Mouse (Mus musculus) intestine, embryonic 14.5 days (tissue): ENCODE data around the gene Tbc1d4. TPM values are rescaled to one million over a fixed set of nuclear protein-coding genes. Genes with fewer than 3 reads are reported as not detected.
A peak's percentile ranks its signal among the peaks of the same experiment; 100 is the strongest.

Experiments used
- ATAC-seq: fragments of 200-750 bp; cut with Nextera tagmentation; replicated peaks from 2 replicates; pipeline ENCODE4 v1.8.0; 2017; ENCODE audit warnings: low read depth, moderate number of reproducible peaks, moderate TSS enrichment, moderate library complexity; ENCODE audit not compliant: low FRiP score, low TSS enrichment
- DNase-seq: peaks from one replicate; pipeline ENCODE4 v3.0.0-alpha.2; 2018; ENCODE audit warnings: low spot score
- H3K27ac ChIP-seq: fragments of 300-500 bp; sonication (generic); 2 replicates; pipeline ENCODE4 v1.5.1; 2014; ENCODE audit warnings: low read depth, mild to moderate bottlenecking, control low read depth
- H3K27me3 ChIP-seq: fragments of 300-500 bp; sonication (generic); replicated peaks from 2 replicates; pipeline ENCODE4 v1.6.1; 2014; ENCODE audit warnings: low read length, control low read depth; ENCODE audit not compliant: control insufficient read depth, insufficient read depth
- H3K36me3 ChIP-seq: fragments of 300-500 bp; sonication (generic); 2 replicates; pipeline ENCODE4 v1.6.1; 2014; ENCODE audit warnings: low read length, control low read depth; ENCODE audit not compliant: control insufficient read depth, insufficient read depth
- H3K4me1 ChIP-seq: fragments of 300-500 bp; sonication (generic); replicated peaks from 2 replicates; pipeline ENCODE4 v1.6.1; 2014; ENCODE audit warnings: low read length, control low read depth, mixed read lengths; ENCODE audit not compliant: control insufficient read depth, insufficient read depth
- H3K4me2 ChIP-seq: fragments of 300-500 bp; sonication (generic); 2 replicates; pipeline ENCODE4 v1.6.1; 2014; ENCODE audit warnings: low read length
- H3K4me3 ChIP-seq: fragments of 300-500 bp; sonication (generic); 2 replicates; pipeline ENCODE4 v1.5.1; 2014; ENCODE audit warnings: low read depth, low read length, control low read depth, mixed read lengths
- H3K9ac ChIP-seq: fragments of 300-500 bp; sonication (generic); 2 replicates; pipeline ENCODE4 v1.6.1; 2014; ENCODE audit warnings: mild to moderate bottlenecking, low read length
- H3K9me3 ChIP-seq: fragments of 300-500 bp; sonication (generic); 2 replicates; pipeline ENCODE4 v1.6.1; 2016; ENCODE audit warnings: low read length, control low read depth; ENCODE audit not compliant: control insufficient read depth
- whole genome bisulfite sequencing: fragments of 180-500 bp; shearing (Covaris S2); extraction: QIAGEN DNeasy Blood & Tissue Kit; methylation state at CpG from one replicate; pipeline ENCODE4 v1.1.7; 2014; 5-methylcytosine and 5-hydroxymethylcytosine counted together
- polyA plus RNA-seq: library from polyadenylated mRNA; unstranded; fragments of >200 nt; fragmentation: Nextera tagmentation; extraction: Ambion mirVana; gene quantifications from 2 replicates; pipeline ENCODE4 v1.2.1, GENCODE M21; 2014

Gene Tbc1d4
- polyA plus RNA-seq, 1 experiment from 2014 or later: 7.5 TPM

- DNase-seq (no peak), ATAC-seq (no peak)
- Histone ChIP-seq H3K9me3 (no peaks in the 10 kb centered on the region), H3K4me2 (no peak overlapping the region), H3K4me3 (no peak overlapping the region), H3K9ac (no peak overlapping the region), H3K4me1 (no peaks in the 10 kb centered on the region), H3K36me3 (no peaks in the 10 kb centered on the region), H3K27me3 (no peaks in the 10 kb centered on the region), H3K27ac (no peak overlapping the region)
- 87% methylated on average over 17 of the region's 17 CpGs for WGBS
These were observed 101.8 kb downstream of the Tbc1d4 start for GRCm38 (mm10) chr14:101507146-101507545.

- no peaks in the 10 kb centered on the region for H3K4me1 ChIP-seq
- DNase-seq (no peak), ATAC-seq (no peak)
- no peak overlapping the region for H3K4me2 ChIP-seq
- H3K9me3 ChIP-seq: no peaks in the 10 kb centered on the region
- H3K9ac ChIP-seq: no peak overlapping the region
- H3K27me3 ChIP-seq: no peaks in the 10 kb centered on the region
- H3K4me3 ChIP-seq: no peak overlapping the region
- no peak overlapping the region for H3K27ac ChIP-seq
- no peaks in the 10 kb centered on the region for H3K36me3 ChIP-seq
These were observed 103.2 kb downstream of the Tbc1d4 start for GRCm38 (mm10) chr14:101505805-101506204.

GRCm38 (mm10) chr14:101504473-101505200 is 104.4 kb downstream of the Tbc1d4 start:
- no peak overlapping the region for H3K4me3 ChIP-seq
- no peak overlapping the region for H3K9ac ChIP-seq
- no peaks in the 10 kb centered on the region for H3K36me3 ChIP-seq
- no peak overlapping the region for H3K27ac ChIP-seq
- no peaks in the 10 kb centered on the region for H3K4me1 ChIP-seq
- no peak overlapping the region for H3K4me2 ChIP-seq
- 89% methylated on average over 13 of the region's 13 CpGs for WGBS
- no peaks in the 10 kb centered on the region for H3K9me3 ChIP-seq
- DNase-seq (peak; percentile 7), ATAC-seq (no peak)
- no peaks in the 10 kb centered on the region for H3K27me3 ChIP-seq

GRCm38 (mm10) chr14:101503168-101503961 is 105.6 kb downstream of the Tbc1d4 start:
- Histone ChIP-seq H3K4me1 (no peaks in the 10 kb centered on the region), H3K27ac (no peak overlapping the region), H3K9ac (no peak overlapping the region), H3K4me2 (no peak overlapping the region), H3K27me3 (no peaks in the 10 kb centered on the region), H3K36me3 (no peaks in the 10 kb centered on the region), H3K4me3 (no peak overlapping the region), H3K9me3 (no peaks in the 10 kb centered on the region)
- peak; percentile 15 for DNase-seq
- 77% methylated on average over 3 of the region's 3 CpGs for WGBS
- ATAC-seq: no peak

GRCm38 (mm10) chr14:101501868-101502267 is 107.1 kb downstream of the Tbc1d4 start:
- Histone ChIP-seq H3K27me3 (no peaks in the 10 kb centered on the region), H3K4me1 (no peaks in the 10 kb centered on the region), H3K4me3 (no peak overlapping the region), H3K4me2 (no peak overlapping the region), H3K27ac (no peak overlapping the region), H3K9me3 (no peaks in the 10 kb centered on the region), H3K36me3 (no peaks in the 10 kb centered on the region), H3K9ac (no peak overlapping the region)
- WGBS: 93% methylated on average over 6 of the region's 6 CpGs
- ATAC-seq (no peak), DNase-seq (peak; percentile 3)

- WGBS: 88% methylated on average over 11 of the region's 11 CpGs
- Histone ChIP-seq H3K4me2 (no peak overlapping the region), H3K9me3 (no peaks in the 10 kb centered on the region), H3K36me3 (no peaks in the 10 kb centered on the region), H3K4me1 (no peaks in the 10 kb centered on the region), H3K9ac (no peak overlapping the region), H3K27ac (no peak overlapping the region), H3K27me3 (no peaks in the 10 kb centered on the region), H3K4me3 (no peak overlapping the region)
- DNase-seq (peak; percentile 21), ATAC-seq (no peak)
These were observed 107.5 kb downstream of the Tbc1d4 start for GRCm38 (mm10) chr14:101501452-101501851.

- 64% methylated on average over 11 of the region's 11 CpGs for WGBS
- no peaks in the 10 kb centered on the region for H3K27me3 ChIP-seq
- ATAC-seq: no peak
These were observed 108.2 kb downstream of the Tbc1d4 start for GRCm38 (mm10) chr14:101500826-101501225.

GRCm38 (mm10) chr14:101499838-101500237 is 109.2 kb downstream of the Tbc1d4 start:
- DNase-seq: peak; percentile 32
- no peaks in the 10 kb centered on the region for H3K4me1 ChIP-seq
- no peak for ATAC-seq
- H3K27me3 ChIP-seq: no peaks in the 10 kb centered on the region
- H3K4me2 ChIP-seq: no peak overlapping the region
- H3K27ac ChIP-seq: no peak overlapping the region
- WGBS: 83% methylated on average over 1 of the region's 1 CpGs
- H3K4me3 ChIP-seq: no peak overlapping the region
- no peaks in the 10 kb centered on the region for H3K36me3 ChIP-seq
- H3K9ac ChIP-seq: no peak overlapping the region
- no peaks in the 10 kb centered on the region for H3K9me3 ChIP-seq

More at GRCm38 (mm10) chr14:101500826-101501225, 108.2 kb downstream of the Tbc1d4 start:
- Histone ChIP-seq H3K9ac (no peak overlapping the region), H3K36me3 (no peaks in the 10 kb centered on the region), H3K4me3 (no peak overlapping the region), H3K4me1 (no peaks in the 10 kb centered on the region), H3K27ac (no peak overlapping the region), H3K9me3 (no peaks in the 10 kb centered on the region), H3K4me2 (no peak overlapping the region)
- DNase-seq: peak; percentile 43
